Mouse (Mus musculus) lung, embryonic 15.5 days (tissue): ENCODE measurements around the gene Rasa2. TPM values are rescaled to one million over a fixed set of nuclear protein-coding genes. Genes with fewer than 3 reads are reported as not detected.

Experiments
- ATAC-seq: fragments of 200-750 bp; cut with Nextera tagmentation; 2 replicates; pipeline ENCODE4 v1.8.0; 2017; ENCODE audit warnings: moderate number of reproducible peaks, borderline replicate concordance; ENCODE audit not compliant: low FRiP score, low TSS enrichment; ENCODE audit errors: extremely low read depth
- H3K27ac ChIP-seq: fragments of 300-500 bp; sonication (generic); 2 replicates; pipeline ENCODE4 v1.5.1; 2015; ENCODE audit warnings: moderate library complexity, mild to moderate bottlenecking, inconsistent platforms
- H3K27me3 ChIP-seq: fragments of 300-500 bp; sonication (generic); 2 replicates; pipeline ENCODE4 v1.6.1; 2015; ENCODE audit warnings: inconsistent platforms
- H3K36me3 ChIP-seq: fragments of 300-500 bp; sonication (generic); 2 replicates; pipeline ENCODE4 v1.6.1; 2015; ENCODE audit warnings: inconsistent platforms
- H3K4me1 ChIP-seq: fragments of 300-500 bp; sonication (generic); 2 replicates; pipeline ENCODE4 v1.6.1; 2015; ENCODE audit warnings: inconsistent platforms
- H3K4me2 ChIP-seq: fragments of 300-500 bp; sonication (generic); 2 replicates; pipeline ENCODE4 v1.6.1; 2015; ENCODE audit warnings: inconsistent platforms, mild to moderate bottlenecking, moderate library complexity
- H3K4me3 ChIP-seq: fragments of 300-500 bp; sonication (generic); 2 replicates; pipeline ENCODE4 v1.5.1; 2015; ENCODE audit warnings: mild to moderate bottlenecking, inconsistent platforms
- H3K9ac ChIP-seq: fragments of 300-500 bp; sonication (generic); 2 replicates; pipeline ENCODE4 v1.6.1; 2015; ENCODE audit warnings: inconsistent platforms
- H3K9me3 ChIP-seq: fragments of 300-500 bp; sonication (generic); 2 replicates; pipeline ENCODE4 v1.6.1; 2016; ENCODE audit warnings: inconsistent platforms
- WGBS: fragments of 180-500 bp; shearing (Covaris S2); methylation state at CpG from one replicate; pipeline ENCODE4 v1.1.7; 2015; 5-methylcytosine and 5-hydroxymethylcytosine counted together
- polyA plus RNA-seq: library from polyadenylated mRNA; unstranded; fragments of >200 nt; fragmentation: Nextera tagmentation; extraction: Ambion mirVana; gene quantifications from 2 replicates; pipeline ENCODE4 v1.2.1, GENCODE M21; 2015

The Rasa2 gene
- polyA plus RNA-seq, 1 experiment from 2014 or later, result 19.9 TPM

GRCm38 (mm10) chr9:96577674-96578073, 53.7 kb downstream of the Rasa2 start:
- no peaks in the 10 kb centered on the region for H3K9me3 ChIP-seq
- ATAC-seq, result no peak
- no peak overlapping the region for H3K27ac ChIP-seq
- peaks cover 11% of the 10 kb centered on the region; the same call in 1 of the 2 replicates for H3K36me3 ChIP-seq
- 62% methylated on average over 6 of the region's 6 CpGs for WGBS
- H3K4me1 ChIP-seq, result no peaks in the 10 kb centered on the region
- H3K4me2 ChIP-seq, result no peak overlapping the region
- H3K27me3 ChIP-seq, result no peaks in the 10 kb centered on the region
- H3K4me3 ChIP-seq, result no peak overlapping the region
- H3K9ac ChIP-seq, result no peak overlapping the region

DNA sequence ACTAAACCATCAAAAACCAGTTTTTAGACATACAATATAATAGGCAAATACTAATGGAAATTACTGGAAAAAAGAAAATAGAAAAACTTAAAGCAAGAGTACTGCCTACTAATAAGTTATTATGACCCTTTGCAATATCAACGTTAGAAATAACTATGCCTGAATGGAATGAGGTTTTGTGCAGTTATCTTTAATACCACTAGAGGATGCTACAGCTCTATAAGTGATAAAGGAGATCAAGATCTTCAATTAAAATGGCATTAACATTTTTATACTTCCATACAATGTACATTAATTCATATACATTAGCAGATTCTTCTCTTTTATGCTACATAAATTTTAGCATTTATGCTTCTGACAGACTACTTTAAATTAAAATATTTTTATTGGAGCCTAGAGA, 58.2 kb downstream of the Rasa2 start:
- Histone ChIP-seq H3K27me3 (no peaks in the 10 kb centered on the region), H3K9ac (no peak overlapping the region), H3K4me2 (no peak overlapping the region), H3K36me3 (peaks cover 21% of the 10 kb centered on the region; the same call in 1 of the 2 replicates), H3K4me3 (no peak overlapping the region), H3K27ac (no peak overlapping the region), H3K4me1 (no peaks in the 10 kb centered on the region), H3K9me3 (no peaks in the 10 kb centered on the region)
- no peak for ATAC-seq
- WGBS, result 6% methylated on average over 1 of the region's 1 CpGs

DNA sequence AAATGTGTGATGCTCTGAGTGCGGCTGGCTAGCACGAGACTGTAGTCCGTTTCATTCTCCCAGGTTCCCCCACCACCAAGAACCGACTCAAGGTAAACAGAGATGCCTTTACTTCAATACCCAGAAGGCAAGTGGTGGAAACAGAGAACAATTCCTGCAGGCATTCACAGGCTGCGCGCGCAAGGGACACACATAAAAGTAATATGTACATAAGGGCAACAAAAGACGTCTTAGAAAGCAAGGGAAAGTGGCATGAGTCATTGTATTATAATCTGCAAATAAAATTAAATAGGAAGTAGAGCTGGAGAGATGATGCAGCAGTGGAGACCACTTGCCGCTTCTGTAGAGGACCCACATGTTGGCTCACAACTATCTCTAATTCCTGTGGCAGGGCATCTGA, 58.7 kb downstream of the Rasa2 start:
- no peak overlapping the region for H3K4me2 ChIP-seq
- H3K4me3 ChIP-seq, result no peak overlapping the region
- no peak for ATAC-seq
- H3K4me1 ChIP-seq, result no peaks in the 10 kb centered on the region
- H3K9ac ChIP-seq, result no peak overlapping the region
- no peaks in the 10 kb centered on the region for H3K9me3 ChIP-seq
- H3K27ac ChIP-seq, result no peak overlapping the region
- H3K27me3 ChIP-seq, result no peaks in the 10 kb centered on the region
- peaks cover 22% of the 10 kb centered on the region; the same call in 1 of the 2 replicates for H3K36me3 ChIP-seq
- WGBS, result 80% methylated on average over 9 of the region's 9 CpGs

DNA sequence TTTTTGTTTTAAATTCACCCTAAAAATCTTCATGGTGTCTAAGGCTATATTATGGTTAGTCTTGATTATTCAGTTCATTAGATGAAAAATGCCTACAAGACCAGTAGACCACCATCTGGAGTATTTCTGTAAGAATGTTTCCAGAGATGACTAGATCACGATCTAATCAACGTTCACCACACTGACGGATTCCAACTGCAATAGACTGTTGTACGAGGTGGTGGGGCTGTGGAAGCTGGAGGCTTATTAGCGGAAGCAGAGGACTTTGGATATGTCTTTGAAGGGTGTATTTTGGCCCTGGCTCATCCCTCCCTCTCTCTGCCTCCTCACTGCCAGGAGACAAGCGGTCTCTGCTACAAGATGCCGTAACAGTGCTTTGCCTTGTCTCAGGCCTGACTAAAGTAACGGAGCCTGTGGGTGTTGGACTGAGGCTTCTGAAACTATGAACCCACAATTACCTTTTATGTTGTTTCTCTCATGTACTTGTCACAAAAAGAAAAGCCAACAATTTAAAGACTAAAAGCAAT, 64.9 kb downstream of the Rasa2 start:
- Histone ChIP-seq H3K4me2 (no peak overlapping the region), H3K36me3 (peaks cover 30% of the 10 kb centered on the region), H3K27ac (no peak overlapping the region), H3K4me1 (no peaks in the 10 kb centered on the region), H3K9ac (no peak overlapping the region), H3K27me3 (no peaks in the 10 kb centered on the region), H3K4me3 (no peak overlapping the region), H3K9me3 (no peaks in the 10 kb centered on the region)
- 70% methylated on average over 8 of the region's 8 CpGs for WGBS
- ATAC-seq, result no peak

DNA sequence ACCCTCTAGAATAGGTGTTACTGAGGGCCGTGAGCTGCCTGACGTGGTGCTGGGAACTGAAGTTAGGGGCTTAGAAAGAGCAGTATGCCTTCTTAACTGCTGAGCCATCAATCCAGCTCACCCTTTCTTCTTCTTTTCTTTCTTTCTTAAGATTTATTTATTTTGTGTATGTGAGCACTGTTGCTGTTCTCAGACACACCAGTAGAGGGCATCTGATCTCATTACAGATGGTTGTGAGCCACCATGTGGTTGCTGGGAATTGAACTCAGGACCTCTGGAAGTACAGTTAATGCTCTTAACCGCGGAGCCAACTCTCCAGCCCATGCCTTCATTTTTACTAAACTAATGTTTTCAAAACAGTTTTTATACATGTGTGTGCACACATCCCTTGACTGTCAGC, 67.9 kb downstream of the Rasa2 start:
- no peaks in the 10 kb centered on the region for H3K9me3 ChIP-seq
- H3K36me3 ChIP-seq, result peaks cover 39% of the 10 kb centered on the region
- WGBS, result 96% methylated on average over 4 of the region's 4 CpGs

GRCm38 (mm10) chr9:96559148-96559547, 72.3 kb downstream of the Rasa2 start:
- peaks cover 29% of the 10 kb centered on the region for H3K36me3 ChIP-seq
- H3K27me3 ChIP-seq, result no peaks in the 10 kb centered on the region
- no peaks in the 10 kb centered on the region for H3K9me3 ChIP-seq
- 90% methylated on average over 6 of the region's 6 CpGs for WGBS
- H3K4me1 ChIP-seq, result no peaks in the 10 kb centered on the region
- H3K4me2 ChIP-seq, result no peak overlapping the region
- H3K9ac ChIP-seq, result no peak overlapping the region
- H3K27ac ChIP-seq, result no peak overlapping the region
- no peak overlapping the region for H3K4me3 ChIP-seq
- no peak for ATAC-seq

More for the DNA sequence above, 67.9 kb downstream of the Rasa2 start:
- Histone ChIP-seq H3K27ac (no peak overlapping the region), H3K27me3 (no peaks in the 10 kb centered on the region), H3K4me1 (no peaks in the 10 kb centered on the region), H3K9ac (no peak overlapping the region), H3K4me2 (no peak overlapping the region), H3K4me3 (no peak overlapping the region)
- no peak for ATAC-seq

DNA sequence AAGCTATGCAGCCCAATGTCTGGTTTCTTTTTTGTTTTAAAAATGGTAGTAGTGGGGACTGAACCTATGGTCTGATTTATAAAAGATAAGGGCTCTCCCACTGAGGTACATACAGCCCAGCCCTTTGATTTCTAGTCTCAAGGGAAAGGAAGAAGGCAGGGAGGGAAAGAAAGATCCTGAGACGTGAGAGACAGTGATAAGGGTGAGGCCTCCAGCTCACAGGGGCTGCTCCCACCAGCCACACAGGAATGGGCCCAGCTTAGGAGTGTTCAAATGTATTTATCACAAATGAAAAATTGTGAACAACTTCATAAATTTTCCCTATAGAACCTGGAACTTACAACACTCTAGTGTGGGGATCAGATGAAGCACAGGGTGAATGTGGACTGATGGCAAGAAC, 72.8 kb downstream of the Rasa2 start:
- Histone ChIP-seq H3K36me3 (peaks cover 25% of the 10 kb centered on the region), H3K4me3 (no peak overlapping the region), H3K4me2 (no peak overlapping the region), H3K9ac (no peak overlapping the region), H3K4me1 (no peaks in the 10 kb centered on the region), H3K9me3 (no peaks in the 10 kb centered on the region), H3K27me3 (no peaks in the 10 kb centered on the region), H3K27ac (no peak overlapping the region)
- 77% methylated on average over 1 of the region's 1 CpGs for WGBS
- ATAC-seq, result no peak

DNA sequence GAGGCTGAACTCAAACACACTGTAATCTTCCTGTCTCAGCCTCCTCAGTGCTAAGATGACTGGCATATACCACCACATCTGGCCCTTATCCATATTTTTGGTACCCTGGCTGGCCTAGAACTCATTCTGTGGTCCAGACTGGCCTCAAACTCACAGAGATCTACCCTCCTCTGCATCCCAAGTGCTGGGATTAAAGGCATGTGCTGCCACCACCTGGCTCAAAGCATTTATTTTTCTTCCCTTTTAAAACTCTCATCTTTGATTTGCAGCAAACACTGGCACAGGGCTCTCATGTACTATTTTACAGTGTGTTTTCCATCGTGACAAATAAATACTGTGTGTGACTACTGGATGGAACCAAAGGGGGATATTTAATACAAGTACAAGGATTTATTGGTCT, 77.3 kb downstream of the Rasa2 start:
- Histone ChIP-seq H3K4me3 (no peak overlapping the region), H3K9ac (no peak overlapping the region), H3K27me3 (no peaks in the 10 kb centered on the region), H3K9me3 (no peaks in the 10 kb centered on the region), H3K4me2 (no peak overlapping the region), H3K36me3 (peaks cover 26% of the 10 kb centered on the region), H3K27ac (no peak overlapping the region), H3K4me1 (no peaks in the 10 kb centered on the region)
- WGBS, result 78% methylated on average over 1 of the region's 1 CpGs
- ATAC-seq, result no peak

DNA sequence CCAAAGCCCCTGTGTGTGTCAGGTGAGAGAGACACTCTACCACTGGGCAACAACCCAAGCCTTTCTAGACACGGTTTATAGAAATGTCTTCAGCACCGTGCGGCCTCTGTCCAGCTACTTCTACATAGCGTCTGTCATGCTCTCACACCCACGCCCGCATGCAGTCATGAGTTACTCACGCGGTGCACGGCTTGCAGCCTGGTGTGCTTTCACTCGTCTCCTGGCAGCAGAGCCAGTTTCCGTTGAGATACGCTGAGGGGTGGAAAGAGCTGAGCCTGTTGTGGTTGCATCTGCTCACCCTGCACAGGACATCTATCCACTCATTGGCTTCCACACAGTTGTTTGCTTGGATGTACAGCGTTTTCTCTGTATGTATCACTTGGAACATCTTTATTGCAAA, 86.0 kb downstream of the Rasa2 start:
- Histone ChIP-seq H3K9ac (no peak overlapping the region), H3K36me3 (peaks cover 26% of the 10 kb centered on the region), H3K9me3 (no peaks in the 10 kb centered on the region), H3K27me3 (no peaks in the 10 kb centered on the region), H3K4me3 (no peak overlapping the region), H3K4me2 (no peak overlapping the region), H3K4me1 (peaks cover 4% of the 10 kb centered on the region; the same call in 1 of the 2 replicates), H3K27ac (no peak overlapping the region)
- WGBS, result 89% methylated on average over 13 of the region's 13 CpGs
- ATAC-seq, result no peak

GRCm38 (mm10) chr9:96543643-96544640, 87.5 kb downstream of the Rasa2 start:
- Histone ChIP-seq H3K27ac (no peak overlapping the region), H3K4me2 (peak overlapping the region; percentile 39), H3K27me3 (no peaks in the 10 kb centered on the region), H3K4me3 (0 out of 2 replicates have a peak overlapping the region, but pooled peaks have one; percentile 17), H3K4me1 (peaks cover 5% of the 10 kb centered on the region; the same call in 1 of the 2 replicates), H3K9me3 (no peaks in the 10 kb centered on the region), H3K9ac (0 out of 2 replicates have a peak overlapping the region, but pooled peaks have one; percentile 18), H3K36me3 (peaks cover 23% of the 10 kb centered on the region)
- WGBS, result 26% methylated on average over 27 of the region's 27 CpGs
- peak; percentile 75; the same call in 1 of the 2 replicates for ATAC-seq

- no peak for ATAC-seq
- peaks cover 11% of the 10 kb centered on the region for H3K36me3 ChIP-seq
- peaks cover 20% of the 10 kb centered on the region for H3K4me1 ChIP-seq
- no peak overlapping the region for H3K4me2 ChIP-seq
- 0 out of 2 replicates have a peak overlapping the region, but pooled peaks have one; percentile 29 for H3K27ac ChIP-seq
- WGBS, result 33% methylated on average over 10 of the region's 10 CpGs
- no peak overlapping the region for H3K9ac ChIP-seq
- no peak overlapping the region for H3K4me3 ChIP-seq
- H3K27me3 ChIP-seq, result no peaks in the 10 kb centered on the region
- H3K9me3 ChIP-seq, result no peaks in the 10 kb centered on the region
Measured at GRCm38 (mm10) chr9:96538916-96539315, 92.5 kb downstream of the Rasa2 start.

DNA sequence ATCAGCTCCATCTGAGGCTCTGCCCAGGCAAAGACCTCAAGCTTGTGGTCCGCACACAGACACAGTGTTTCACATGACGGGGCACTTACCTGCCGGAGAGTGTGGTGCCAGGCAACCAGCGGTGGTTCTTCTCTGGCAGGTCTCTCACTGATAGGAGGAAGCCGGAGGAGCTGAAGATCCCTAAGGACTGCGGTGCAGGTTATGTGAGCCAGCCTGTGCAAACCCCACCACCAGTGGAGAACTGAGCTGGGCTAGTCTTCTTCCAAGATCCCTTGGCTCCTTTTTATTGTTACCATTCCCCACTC, 93.8 kb downstream of the Rasa2 start:
- Histone ChIP-seq H3K27me3 (no peaks in the 10 kb centered on the region), H3K36me3 (peaks cover 8% of the 10 kb centered on the region), H3K4me2 (peak overlapping the region; percentile 77), H3K4me3 (no peak overlapping the region; the same call in 1 of the 2 replicates), H3K9ac (no peak overlapping the region), H3K27ac (no peak overlapping the region), H3K4me1 (peaks cover 32% of the 10 kb centered on the region), H3K9me3 (no peaks in the 10 kb centered on the region)
- 90% methylated on average over 6 of the region's 6 CpGs for WGBS
- ATAC-seq, result 0 out of 2 replicates have a peak, but pooled peaks have one; percentile 9
